Mouse (Mus musculus) urinary bladder, postnatal 25 days (tissue): ENCODE results near the gene Wdr62.

Experiments
- DNase-seq: peaks from one replicate; pipeline ENCODE4 v3.0.0; 2022; ENCODE audit warnings: low spot score

The Wdr62 gene

GRCm38 (mm10) chr7:30279951-30280669 lies at the start of gene Wdr62, which contains the start of gene Thap8:
Gene Wdr62 (minus strand): TSS chr7:30280419.
Gene Thap8 (plus strand): TSS chr7:30280094.
- DNase-seq: peak; percentile 83

GRCm38 (mm10) chr7:30328379-30328778 lies 48.2 kb upstream of the Wdr62 start:
- no peak for DNase-seq

GRCm38 (mm10) chr7:30327140-30327539 lies 46.9 kb upstream of the Wdr62 start:
- DNase-seq: no peak

- no peak for DNase-seq
These were observed 46.2 kb upstream of the Wdr62 start for GRCm38 (mm10) chr7:30326427-30326826.

- DNase-seq: no peak
These were observed 45.1 kb upstream of the Wdr62 start for GRCm38 (mm10) chr7:30325364-30325763.

- no peak for DNase-seq
These were observed 44.2 kb upstream of the Wdr62 start for GRCm38 (mm10) chr7:30324300-30324944.

- no peak for DNase-seq
These were observed 43.6 kb upstream of the Wdr62 start, which contains the start of gene Sdhaf1 for GRCm38 (mm10) chr7:30323795-30324194. Gene Sdhaf1 (minus strand): TSS chr7:30323895.

GRCm38 (mm10) chr7:30322865-30323264 lies 42.6 kb upstream of the Wdr62 start:
- DNase-seq: no peak

- peak; percentile 94 for DNase-seq
These were observed 42.1 kb upstream of the Wdr62 start for GRCm38 (mm10) chr7:30322285-30322667.

- peak; percentile 49 for DNase-seq
These were observed 41.5 kb upstream of the Wdr62 start, which contains the start of gene E130208F15Rik for GRCm38 (mm10) chr7:30321539-30322284. Gene E130208F15Rik (plus strand): TSS chr7:30321740.

- no peak for DNase-seq
These were observed 40.7 kb upstream of the Wdr62 start for GRCm38 (mm10) chr7:30320946-30321345.

GRCm38 (mm10) chr7:30318142-30318541 lies 37.9 kb upstream of the Wdr62 start:
- DNase-seq: no peak

- DNase-seq: no peak
These were observed 35.6 kb upstream of the Wdr62 start for GRCm38 (mm10) chr7:30315559-30316529.

- no peak for DNase-seq
These were observed 34.5 kb upstream of the Wdr62 start, which contains the start of gene Syne4 for GRCm38 (mm10) chr7:30314721-30315155. Gene Syne4 (plus strand): TSS chr7:30314807.

- no peak for DNase-seq
These were observed 33.6 kb upstream of the Wdr62 start for GRCm38 (mm10) chr7:30313666-30314320.

GRCm38 (mm10) chr7:30310136-30310535 lies 29.9 kb upstream of the Wdr62 start:
- no peak for DNase-seq

GRCm38 (mm10) chr7:30309395-30310129 lies 29.3 kb upstream of the Wdr62 start:
- DNase-seq: no peak

GRCm38 (mm10) chr7:30308076-30309005 lies 28.1 kb upstream of the Wdr62 start, which contains the start of gene Alkbh6:
Gene Alkbh6 (plus strand): TSS chr7:30308717.
- peak; percentile 77 for DNase-seq
